Mouse (Mus musculus): ENCODE results near the gene Acsl6.

DNA sequence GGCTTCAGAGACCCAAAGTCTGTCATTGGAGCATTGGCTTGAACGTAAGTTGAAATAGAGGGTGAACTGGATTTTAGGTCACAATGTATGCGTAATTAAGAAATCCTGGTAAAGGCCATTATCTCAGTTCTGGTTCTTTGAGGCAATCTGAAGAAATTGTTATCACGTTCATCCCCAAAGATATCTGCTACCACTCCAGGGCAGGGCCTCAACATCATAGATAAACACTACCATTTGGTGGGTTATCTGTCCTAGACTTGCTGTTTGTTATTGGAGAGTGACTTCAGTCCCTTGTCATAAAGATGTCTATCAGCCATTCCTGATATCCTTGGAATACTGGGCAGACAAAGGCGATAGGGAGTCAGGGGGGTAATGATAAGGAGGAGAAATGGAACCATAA is 7.6 kb upstream of the Acsl6 start:
- no peak for TF ChIP-seq CTCF (IDR thresholded peaks at IDR 0.05; ENCODE audit: low read depth)
- TF ChIP-seq EP300 (IDR thresholded peaks at IDR 0.05; ENCODE audit: low read depth): no peak

Data from liver, embryonic 14.5 days (tissue).